Mouse (Mus musculus) heart, postnatal 0 days (tissue): ENCODE results near the gene Ihh. TPM values are rescaled to one million over a fixed set of nuclear protein-coding genes. Genes with fewer than 3 reads are reported as not detected.

ENCODE experiments used
- ATAC-seq: fragments of 200-750 bp; cut with Nextera tagmentation; 2 replicates; pipeline ENCODE4 v1.8.0; 2017; ENCODE audit warnings: low read depth, moderate number of reproducible peaks, moderate library complexity; ENCODE audit not compliant: insufficient read depth
- DNase-seq: peaks from one replicate; pipeline ENCODE4 v3.0.0-alpha.2; 2016; ENCODE audit warnings: low spot score
- H3K27ac ChIP-seq: fragments of 300-500 bp; sonication (generic); 2 replicates; pipeline ENCODE4 v1.5.1; 2014; ENCODE audit warnings: low read depth, mild to moderate bottlenecking
- H3K27me3 ChIP-seq: fragments of 300-500 bp; sonication (generic); 2 replicates; pipeline ENCODE4 v1.6.1; 2014; ENCODE audit warnings: low read length, mixed read lengths; ENCODE audit not compliant: control insufficient read depth, insufficient read depth
- H3K36me3 ChIP-seq: fragments of 300-500 bp; sonication (generic); replicated peaks from 2 replicates; pipeline ENCODE4 v1.6.1; 2014; ENCODE audit warnings: low read length, mixed read lengths; ENCODE audit not compliant: control insufficient read depth, insufficient read depth
- H3K4me1 ChIP-seq: fragments of 300-500 bp; sonication (generic); 2 replicates; pipeline ENCODE4 v1.6.1; 2014; ENCODE audit warnings: antibody characterized with exemption; ENCODE audit not compliant: control insufficient read depth, insufficient read depth
- H3K4me2 ChIP-seq: fragments of 300-500 bp; sonication (generic); 2 replicates; pipeline ENCODE4 v1.6.1; 2014; ENCODE audit warnings: low read depth, mild to moderate bottlenecking, low read length, moderate library complexity
- H3K4me3 ChIP-seq: fragments of 300-500 bp; sonication (generic); 2 replicates; pipeline ENCODE4 v1.5.1; 2014; ENCODE audit warnings: low read depth, low read length
- H3K9ac ChIP-seq: fragments of 300-500 bp; sonication (generic); replicated peaks from 2 replicates; pipeline ENCODE4 v1.6.1; 2014; ENCODE audit warnings: low read depth, low read length, mixed read lengths
- H3K9me3 ChIP-seq: fragments of 300-500 bp; sonication (generic); replicated peaks from 2 replicates; pipeline ENCODE4 v1.6.1; 2016; ENCODE audit warnings: low read length; ENCODE audit not compliant: control insufficient read depth
- CTCF ChIP-seq: IDR thresholded peaks from 2 replicates; pipeline ENCODE4 v1.5.1; 2016; ENCODE audit warnings: antibody characterized with exemption, control low read depth, low read depth
- EP300 ChIP-seq: IDR thresholded peaks from 2 replicates; pipeline ENCODE4 v1.6.1; 2016; ENCODE audit warnings: antibody characterized with exemption, low read depth
- WGBS: fragments of 180-500 bp; shearing (Covaris S2); extraction: QIAGEN DNeasy Blood & Tissue Kit; methylation state at CpG from one replicate; pipeline ENCODE4 v1.1.7; 2014; 5-methylcytosine and 5-hydroxymethylcytosine counted together
- microRNA counts: library from miRNA; unstranded; fragments of <30 nt; microRNA quantifications from one replicate; lab custom pipeline; 2015
- microRNA-seq: library from miRNA; unstranded; fragments of <30 nt; microRNA quantifications from one replicate; pipeline ENCODE4, GENCODE M21; 2016
- polyA plus RNA-seq: library from polyadenylated mRNA; unstranded; fragments of >200 nt; fragmentation: Nextera tagmentation; extraction: Ambion mirVana; gene quantifications from 2 replicates; pipeline ENCODE4 v1.2.1, GENCODE M21; 2015
- total RNA-seq: library from RNA; depleted of rRNA; stranded (reverse); fragments of >200 nt; gene quantifications from 2 replicates; pipeline ENCODE4 v1.2.3, GENCODE M21; 2014; ENCODE audit warnings: low replicate concordance; rRNA removed

Gene Ihh
- total and polyA plus RNA-seq, 2 experiments from 2014 or later = 0.05 TPM; not detected in 1

GRCm38 (mm10) chr1:74897976-74898375 lies 53.5 kb downstream of the Ihh start:
- no peaks in the 10 kb centered on the region for H3K9me3 ChIP-seq
- no peak overlapping the region for H3K4me2 ChIP-seq
- WGBS = 4% methylated on average over 7 of the region's 7 CpGs
- H3K27ac ChIP-seq = no peak overlapping the region
- TF ChIP-seq CTCF = no peak
- no peak for TF ChIP-seq EP300
- H3K9ac ChIP-seq = no peak overlapping the region
- H3K4me3 ChIP-seq = no peak overlapping the region
- peaks cover 97% of the 10 kb centered on the region for H3K27me3 ChIP-seq
- DNase-seq (no peak), ATAC-seq (no peak)
- no peaks in the 10 kb centered on the region for H3K36me3 ChIP-seq
- no peaks in the 10 kb centered on the region for H3K4me1 ChIP-seq

MicroRNAs encoded within 50 kb of the gene (microRNA counts, 519-probe panel; counts per million panel counts)
- not detected for microRNA mmu-miR-375 (lab: Ali Mortazavi, UCI)

Small RNA genes lying within 50 kb of the gene (microRNA-seq; reads per million reads assigned to microRNA genes)
- gene Mir375 = 3.0 reads per million, percentile 15 among the genes with 10 or more reads in this experiment

Other genes starting within 250 kb of the Ihh start
- 6.7 and 13.5 TPM in 2 replicates for gene Cyp27a1, start 238.1 kb downstream of the Ihh start, total RNA-seq
- gene Cyp27a1, start 238.1 kb downstream of the Ihh start, polyA plus RNA-seq = 10.5 and 11.9 TPM in 2 replicates
- gene Prkag3, start 202.5 kb downstream of the Ihh start, total RNA-seq = 2.4 and 9.6 TPM in 2 replicates
- gene Prkag3, start 202.5 kb downstream of the Ihh start, polyA plus RNA-seq = 2.0 and 2.5 TPM in 2 replicates
- 0.23 and 0.88 TPM in 2 replicates for gene Wnt6, start 179.8 kb downstream of the Ihh start, total RNA-seq
- 0.11 and 0.21 TPM in 2 replicates for gene Wnt6, start 179.8 kb downstream of the Ihh start, polyA plus RNA-seq
- not detected in 2 replicates for gene Wnt10a, start 160.2 kb downstream of the Ihh start, total RNA-seq
- gene Wnt10a, start 160.2 kb downstream of the Ihh start, polyA plus RNA-seq = not detected in 2 replicates
- not detected in 2 replicates for gene Cdk5r2, start 96.7 kb downstream of the Ihh start, total RNA-seq
- not detected in 2 replicates for gene Cdk5r2, start 96.7 kb downstream of the Ihh start, polyA plus RNA-seq
- not detected in 2 replicates for gene Fev, start 66.3 kb downstream of the Ihh start, total RNA-seq
- 0.23 and 0.34 TPM in 2 replicates for gene Fev, start 66.3 kb downstream of the Ihh start, polyA plus RNA-seq
- not detected in 2 replicates for gene Cryba2, start 58.5 kb downstream of the Ihh start, total RNA-seq
- not detected in 2 replicates for gene Cryba2, start 58.5 kb downstream of the Ihh start, polyA plus RNA-seq
- 0.04 TPM in 1 of 2 replicates, not detected in the other for gene Cfap65, start 16.1 kb downstream of the Ihh start, total RNA-seq
- 0.05 TPM in 1 of 2 replicates, not detected in the other for gene Cfap65, start 16.1 kb downstream of the Ihh start, polyA plus RNA-seq
- 1.2 and 8.4 TPM in 2 replicates for gene Nhej1, start 173.5 kb upstream of the Ihh start, total RNA-seq
- 6.1 TPM in 2 replicates for gene Nhej1, start 173.5 kb upstream of the Ihh start, polyA plus RNA-seq
- 0.73 and 4.0 TPM in 2 replicates for gene Slc23a3, start 182.2 kb upstream of the Ihh start, total RNA-seq
- gene Slc23a3, start 182.2 kb upstream of the Ihh start, polyA plus RNA-seq = 1.3 and 2.1 TPM in 2 replicates
- 66.7 and 83.6 TPM in 2 replicates for gene Cnppd1, start 191.0 kb upstream of the Ihh start, total RNA-seq
- 30.2 and 31.2 TPM in 2 replicates for gene Cnppd1, start 191.0 kb upstream of the Ihh start, polyA plus RNA-seq
- 49.7 and 50.9 TPM in 2 replicates for gene Retreg2, start 191.1 kb upstream of the Ihh start, total RNA-seq
- gene Retreg2, start 191.1 kb upstream of the Ihh start, polyA plus RNA-seq = 19.4 and 23.7 TPM in 2 replicates
- gene Zfand2b, start 217.0 kb upstream of the Ihh start, total RNA-seq = 33.1 and 67.1 TPM in 2 replicates
- gene Zfand2b, start 217.0 kb upstream of the Ihh start, polyA plus RNA-seq = 26.1 and 28.7 TPM in 2 replicates
- gene Abcb6, start 228.7 kb upstream of the Ihh start, total RNA-seq = 22.0 and 36.0 TPM in 2 replicates
- 15.9 and 17.6 TPM in 2 replicates for gene Abcb6, start 228.7 kb upstream of the Ihh start, polyA plus RNA-seq
- 19.4 and 20.6 TPM in 2 replicates for gene Ankzf1, start 240.5 kb upstream of the Ihh start, total RNA-seq
- 11.6 and 14.5 TPM in 2 replicates for gene Ankzf1, start 240.5 kb upstream of the Ihh start, polyA plus RNA-seq
- gene Atg9a, start 240.5 kb upstream of the Ihh start, total RNA-seq = 64.2 and 99.6 TPM in 2 replicates
- gene Atg9a, start 240.5 kb upstream of the Ihh start, polyA plus RNA-seq = 28.5 and 29.6 TPM in 2 replicates